Mouse (Mus musculus): ENCODE data around the gene Pla2g4e.
"Not testable (repeated sequence)": the region's sequence is repeated elsewhere in the genome, so short reads cannot be mapped to it uniquely, and the experiment has no call there.

Gene Pla2g4e

GRCm38 (mm10) chr2:120244679-120245420, at the start of gene Pla2g4e:
Pla2g4e (minus strand) TSS chr2:120245335.
- no peak for DNase-seq (ENCODE audit: low spot score)

GRCm38 (mm10) chr2:120291471-120292078, 46.4 kb upstream of the Pla2g4e start:
- DNase-seq (ENCODE audit: low spot score) = no peak

DNA sequence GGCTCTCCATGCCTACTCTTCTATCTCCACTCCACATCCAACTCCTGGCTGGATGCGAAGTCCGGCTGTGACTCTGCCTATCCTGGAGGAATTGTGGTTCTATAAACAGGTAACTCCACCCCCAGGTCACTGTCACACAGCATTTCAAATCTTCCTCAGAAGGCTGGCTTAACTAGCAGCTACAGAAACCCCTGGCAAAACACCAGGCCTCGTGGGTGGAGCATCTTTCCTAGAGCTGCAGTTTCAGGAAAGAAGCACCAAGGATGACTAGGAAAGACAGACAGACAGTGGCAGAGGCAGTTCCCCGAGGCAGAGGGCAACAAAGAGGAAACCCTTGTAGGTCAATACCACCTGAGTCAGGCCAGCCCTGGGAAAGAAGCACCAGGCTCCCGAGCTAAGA, 43.9 kb upstream of the Pla2g4e start, which contains the start of gene Pla2g4d:
Gene Pla2g4d, minus strand, starts transcription at position 203 of the 400 bp plus-strand sequence.
- DNase-seq (ENCODE audit: low spot score) = no peak

- DNase-seq (ENCODE audit: low spot score) = no peak
These were observed 43.3 kb upstream of the Pla2g4e start for GRCm38 (mm10) chr2:120288401-120288800.

DNA sequence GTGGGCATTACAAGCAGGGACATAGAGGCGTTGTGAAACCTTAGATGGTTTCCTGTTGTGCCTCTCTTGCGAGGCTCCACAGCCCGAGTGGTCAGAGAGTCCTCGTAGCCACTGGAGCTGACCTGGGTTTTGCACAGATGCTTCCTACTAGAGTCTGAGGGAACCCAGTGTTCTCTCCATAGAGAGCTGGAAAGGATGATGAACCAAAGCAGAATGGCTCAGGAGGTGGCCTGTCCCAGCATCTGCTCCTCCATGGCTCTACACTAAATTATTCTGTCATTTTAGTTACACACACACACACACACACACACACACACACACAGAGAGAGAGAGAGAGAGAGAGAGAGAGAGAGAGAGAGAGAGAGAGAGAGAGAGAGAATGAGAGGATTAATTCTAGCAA, 40.5 kb upstream of the Pla2g4e start:
- no peak for DNase-seq (ENCODE audit: low spot score)

- DNase-seq (ENCODE audit: low spot score) = no peak
These were observed 39.6 kb upstream of the Pla2g4e start for GRCm38 (mm10) chr2:120284705-120285104.

- no peak for DNase-seq (ENCODE audit: low spot score)
These were observed 39.0 kb upstream of the Pla2g4e start for GRCm38 (mm10) chr2:120284094-120284493.

DNA sequence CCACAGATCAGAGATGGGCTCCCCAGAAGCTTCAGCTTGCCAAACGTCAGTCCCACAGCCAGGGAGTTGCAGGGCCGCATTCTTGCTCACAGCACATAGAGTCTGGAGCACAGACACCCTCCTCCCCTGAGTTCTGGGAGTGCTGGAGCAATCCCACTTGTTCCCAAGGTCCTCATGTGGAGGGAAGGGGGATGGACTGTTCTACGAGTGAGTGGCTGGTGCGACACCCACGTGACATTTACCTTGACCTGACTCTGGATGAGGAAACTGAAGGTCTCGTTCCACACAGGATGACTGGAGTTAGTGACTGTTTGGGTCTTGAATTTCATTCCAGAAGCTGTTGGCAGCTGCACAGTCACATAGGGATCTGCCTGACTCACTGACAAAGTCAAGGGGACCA, 38.4 kb upstream of the Pla2g4e start:
- no peak for DNase-seq (ENCODE audit: low spot score)

GRCm38 (mm10) chr2:120281221-120281620, 36.1 kb upstream of the Pla2g4e start:
- no peak for DNase-seq (ENCODE audit: low spot score)

- DNase-seq (ENCODE audit: low spot score) = peak; percentile 44
These were observed 34.8 kb upstream of the Pla2g4e start for GRCm38 (mm10) chr2:120279961-120280360.

- no peak for DNase-seq (ENCODE audit: low spot score)
These were observed 31.8 kb upstream of the Pla2g4e start for GRCm38 (mm10) chr2:120276951-120277350.

GRCm38 (mm10) chr2:120268635-120269034, 23.5 kb upstream of the Pla2g4e start:
- no peak for DNase-seq (ENCODE audit: low spot score)

DNA sequence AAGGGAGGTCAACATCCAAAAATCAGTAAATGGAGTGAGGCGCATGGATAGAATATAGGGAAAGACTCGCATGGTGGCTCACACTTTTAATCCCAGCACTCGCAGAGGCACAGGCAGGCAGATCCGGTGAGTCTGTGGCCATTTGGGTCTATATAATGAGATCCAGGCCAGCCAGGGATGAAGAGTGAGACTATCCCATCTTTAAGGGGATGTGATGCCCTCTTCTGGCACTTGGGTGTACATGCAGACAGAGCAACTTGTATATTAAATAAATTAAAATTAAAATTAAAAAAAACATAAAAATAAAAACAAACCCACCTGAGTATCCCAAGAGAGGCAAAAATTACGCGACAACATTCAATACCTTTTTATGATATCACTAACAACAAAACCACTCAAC, 20.4 kb upstream of the Pla2g4e start:
- DNase-seq (ENCODE audit: low spot score) = no peak

- DNase-seq (ENCODE audit: low spot score) = no peak
These were observed 19.7 kb upstream of the Pla2g4e start for GRCm38 (mm10) chr2:120264858-120265257.

DNA sequence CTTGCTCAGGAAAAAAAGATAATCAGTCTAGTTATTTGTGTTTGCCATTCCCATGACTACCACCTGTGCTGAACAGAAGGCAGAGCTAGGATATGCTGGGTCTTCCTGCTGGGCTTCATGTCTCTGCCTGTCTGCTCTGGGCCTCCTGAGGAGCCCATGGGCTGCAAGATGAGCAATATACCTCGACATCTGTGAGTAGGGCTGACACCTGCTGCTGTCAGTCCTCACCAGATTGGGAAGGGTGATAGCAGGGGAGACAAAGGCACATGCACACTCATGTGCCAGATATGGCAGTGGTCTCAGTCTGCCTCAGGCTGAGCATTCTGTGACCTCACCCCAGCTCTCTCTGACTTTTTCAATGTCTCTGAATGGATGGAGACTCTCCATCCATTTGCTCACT, 17.7 kb upstream of the Pla2g4e start:
- DNase-seq (ENCODE audit: low spot score) = no peak

DNA sequence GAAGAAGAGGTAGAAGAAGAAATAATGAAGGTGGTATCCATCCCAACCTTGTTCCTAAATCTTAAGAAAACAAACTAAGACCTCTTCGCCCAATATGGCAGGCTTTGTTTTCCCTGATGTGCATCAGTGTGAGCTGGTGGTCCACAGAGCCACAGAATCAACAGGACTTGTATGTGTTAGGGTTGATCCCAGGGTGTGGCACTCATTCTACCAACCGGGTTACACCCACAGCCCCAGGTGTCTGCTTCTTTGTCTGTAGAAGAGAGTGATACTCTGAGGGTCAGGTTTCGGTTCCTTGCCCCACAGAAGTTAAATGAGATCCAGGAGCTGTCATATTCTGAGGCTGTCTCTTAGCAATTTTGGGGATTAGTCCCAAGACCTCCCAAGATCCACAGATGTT, 16.2 kb upstream of the Pla2g4e start:
- DNase-seq (ENCODE audit: low spot score) = no peak

GRCm38 (mm10) chr2:120256259-120256658, 11.1 kb upstream of the Pla2g4e start:
- no peak for DNase-seq (ENCODE audit: low spot score)

- DNase-seq (ENCODE audit: low spot score) = no peak
These were observed 7.5 kb upstream of the Pla2g4e start for GRCm38 (mm10) chr2:120252644-120253043.

DNA sequence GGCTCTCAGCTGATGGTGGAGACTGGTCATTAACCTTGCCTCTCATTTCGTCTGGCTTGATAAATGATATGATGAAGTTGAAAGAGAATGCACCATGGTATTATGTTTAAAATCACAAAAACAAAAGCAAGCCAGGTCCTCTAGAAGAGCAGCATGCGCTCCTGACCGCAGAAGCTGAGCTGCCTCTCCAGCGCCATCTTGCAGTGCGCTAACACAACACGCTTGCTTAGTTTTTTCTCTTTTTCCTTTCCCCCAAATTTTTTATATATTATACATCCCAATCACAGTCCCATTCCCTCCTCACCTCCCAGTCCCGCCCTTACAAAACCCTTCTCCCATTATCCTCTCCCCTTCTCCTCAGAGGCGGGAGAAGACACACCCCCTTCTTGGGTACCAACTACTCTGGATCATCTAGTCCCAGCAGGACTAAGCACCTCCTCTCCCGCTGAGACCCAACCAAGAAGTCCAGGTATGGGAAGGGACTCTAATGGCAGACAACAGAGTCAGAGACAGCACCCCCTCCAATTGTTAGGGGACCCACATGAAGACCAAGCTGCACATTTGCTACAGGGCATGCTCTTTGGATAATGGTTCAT, 384 bp upstream of the Pla2g4e start:
- DNase-seq (ENCODE audit: low spot score) = no peak

- DNase-seq (ENCODE audit: low spot score) = no peak
These were observed 1.1 kb downstream of the Pla2g4e start for GRCm38 (mm10) chr2:120243995-120244394.

GRCm38 (mm10) chr2:120242791-120243467, 2.2 kb downstream of the Pla2g4e start:
- no peak for DNase-seq (ENCODE audit: low spot score)

GRCm38 (mm10) chr2:120238733-120239132, 6.4 kb downstream of the Pla2g4e start:
- not testable (repeated sequence) for DNase-seq (ENCODE audit: low spot score)

DNA sequence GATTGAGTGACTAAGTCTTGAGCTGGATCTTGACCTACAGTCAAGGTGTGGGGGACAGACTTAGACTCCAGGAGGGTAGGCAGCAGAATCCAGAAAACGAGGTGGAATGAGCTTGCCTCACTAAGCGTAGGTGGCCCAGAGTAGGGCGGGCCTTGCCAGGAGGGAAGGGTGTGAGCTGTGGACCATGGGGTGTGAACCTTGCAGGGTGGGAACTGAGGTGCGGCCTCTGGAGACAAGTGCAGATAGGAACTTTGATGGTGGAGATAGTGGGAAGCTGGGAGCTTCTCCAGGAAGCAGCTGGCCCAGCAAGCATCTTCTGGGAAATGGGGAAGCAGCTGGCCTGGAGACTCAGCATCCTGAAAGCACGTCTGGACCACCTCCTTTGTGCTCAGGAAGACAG, 7.4 kb downstream of the Pla2g4e start:
- DNase-seq (ENCODE audit: low spot score) = no peak

All from urinary bladder, postnatal 25 days (tissue).